ENCODE assay signal across 25 mouse cellular contexts in the genomic region with DNA sequence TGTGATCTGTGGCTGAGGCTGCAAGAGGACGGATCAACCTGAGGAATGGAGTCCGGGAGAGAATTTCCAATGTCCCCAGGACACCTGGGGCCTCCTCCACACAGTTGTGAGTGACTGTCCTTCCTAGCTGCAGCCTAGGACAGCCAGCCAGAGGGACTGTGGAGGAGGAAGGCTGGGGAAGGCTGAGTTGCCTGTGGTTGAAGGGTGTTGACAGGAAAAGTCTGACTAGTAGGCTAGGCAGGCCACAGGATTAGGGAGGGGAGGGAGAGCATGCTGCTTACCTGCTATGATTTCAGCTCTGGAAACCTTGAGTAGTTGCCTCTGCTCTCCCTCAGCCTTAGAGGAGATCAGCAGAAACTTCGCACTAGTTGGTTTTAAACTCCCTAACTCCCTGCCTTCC.
A peak's percentile ranks its signal among the peaks of the same experiment; 100 is the strongest.
DNase-seq lines count a peak whose midpoint lies in the region; ATAC-seq and TF ChIP-seq lines count a peak whose summit lies in the region.
"Had no signal": no experiment of that assay in that cellular context is flagged by ENCODE, and none has a peak within 500 bp of the region (broad histone marks: within the 10 kb centered on the region; RNA-seq: fewer than 3 reads in every experiment).

No protein-coding gene starts in this region.

- TF ChIP-seq CTCF in Patski (IDR thresholded peaks at IDR 0.05) = no peak

- H3K4me2 ChIP-seq in heart, embryonic 11.5 days = no peak overlapping the region
- no peak overlapping the region for H3K4me2 ChIP-seq in limb, embryonic 13.5 days (replicated peaks)
- H3K4me2 ChIP-seq: forebrain, embryonic 12.5 days; hindbrain, embryonic 14.5 days; liver, embryonic 12.5 days; lung, embryonic 14.5 days had no signal

- H3K4me3 ChIP-seq in heart, embryonic 11.5 days (ENCODE audit: low read depth, low read length) = no peak overlapping the region
- no peak overlapping the region for H3K4me3 ChIP-seq in limb, embryonic 13.5 days
- no peak overlapping the region for H3K4me3 ChIP-seq in limb, embryonic 10.5 days
- H3K4me3 ChIP-seq: forebrain, embryonic 12.5 days; left cerebral cortex, adult 2 months; liver, embryonic 12.5 days; midbrain, embryonic 10.5 days had no signal

- intact Hi-C loops in heart, postnatal 36 days (cut with DNase I) = no loop called here

- H3K27me3 ChIP-seq in heart, embryonic 11.5 days (ENCODE audit: control insufficient read depth, insufficient read depth, low read length) = no peaks in the 10 kb centered on the region
- no peaks in the 10 kb centered on the region for H3K27me3 ChIP-seq in limb, embryonic 13.5 days
- H3K27me3 ChIP-seq in limb, embryonic 10.5 days (ENCODE audit: low read depth, poor library complexity, severe bottlenecking) = no peaks in the 10 kb centered on the region
- no peaks in the 10 kb centered on the region for H3K27me3 ChIP-seq in Patski
- H3K27me3 ChIP-seq: forebrain, embryonic 12.5 days; liver, embryonic 12.5 days had no signal

- no peak overlapping the region for H3K9ac ChIP-seq in heart, embryonic 11.5 days (ENCODE audit: low read depth, low read length)
- H3K9ac ChIP-seq in limb, embryonic 13.5 days = no peak overlapping the region
- H3K9ac ChIP-seq: forebrain, embryonic 12.5 days; hindbrain, embryonic 14.5 days; liver, embryonic 12.5 days; lung, embryonic 14.5 days had no signal

- H3K36me3 ChIP-seq in heart, embryonic 11.5 days (ENCODE audit: control insufficient read depth, insufficient read depth, low read length) = no peaks in the 10 kb centered on the region
- H3K36me3 ChIP-seq in limb, embryonic 13.5 days = peaks cover 5% of the 10 kb centered on the region
- peaks cover 10% of the 10 kb centered on the region; the same call in 1 of the 2 replicates for H3K36me3 ChIP-seq in limb, embryonic 10.5 days
- H3K36me3 ChIP-seq: forebrain, embryonic 12.5 days; midbrain, embryonic 10.5 days had no signal

- peaks cover 14% of the 10 kb centered on the region for H3K4me1 ChIP-seq in heart, embryonic 11.5 days (ENCODE audit: control insufficient read depth, insufficient read depth, low read length)
- H3K4me1 ChIP-seq in limb, embryonic 13.5 days = peaks cover 17% of the 10 kb centered on the region; the same call in 1 of the 2 replicates
- H3K4me1 ChIP-seq in limb, embryonic 10.5 days = no peaks in the 10 kb centered on the region

- in situ Hi-C loops in Patski (cut with MboI; ENCODE audit: low pct_unique_long_range_greater_than_20kb) = no loop called here

- POLR2A ChIA-PET in Patski (lab: Charles Lee) = no interaction called here

- CTCF ChIA-PET in Patski (lab: Charles Lee) = interaction anchor here (1.5 kb wide), 1 partner anchor 11 kb away, joined by 5 read pairs; no protein-coding TSS in a partner anchor

- no peak for DNase-seq in heart, postnatal 36 days
- no peak for DNase-seq in limb, embryonic 10.5 days (ENCODE audit: low spot score)
- no peak for DNase-seq in Patski (ENCODE audit: low read depth, low spot score)
- peak; percentile 46 for DNase-seq in thymus, postnatal 4 days
- no peak for DNase-seq in spleen, postnatal 4 days (ENCODE audit: low spot score in 2 of 2)
- DNase-seq: adrenal gland, postnatal 14 days; cerebellum, adult 18-20 months; cerebellum, postnatal 36 days; kidney, adult 8-10 months; kidney, postnatal 25 days; layer of hippocampus, adult 9-11 months; left cerebral cortex, postnatal 4 days; lung, embryonic 14.5 days; lung, postnatal 36 days; retina, postnatal 1 day; right cerebral cortex, postnatal 4 days had no signal

- 0 out of 2 replicates have a peak, but pooled peaks have one; percentile 46 for ATAC-seq in heart, embryonic 11.5 days (replicated peaks; ENCODE audit: insufficient number of reproducible peaks, low FRiP score, low TSS enrichment)
- no peak for ATAC-seq in limb, embryonic 13.5 days (ENCODE audit: low FRiP score, low read depth)
- peak; percentile 31 for ATAC-seq in Patski
- ATAC-seq: liver, embryonic 12.5 days had no signal

- H3K9me3 ChIP-seq in heart, embryonic 11.5 days (replicated peaks; ENCODE audit: control insufficient read depth, low read length) = no peaks in the 10 kb centered on the region
- H3K9me3 ChIP-seq in limb, embryonic 13.5 days = no peaks in the 10 kb centered on the region
- H3K9me3 ChIP-seq in limb, embryonic 10.5 days (replicated peaks) = no peaks in the 10 kb centered on the region
- H3K9me3 ChIP-seq: forebrain, embryonic 12.5 days; G1E; liver, embryonic 12.5 days; midbrain, embryonic 10.5 days had no signal

- no peak overlapping the region for H3K27ac ChIP-seq in heart, embryonic 11.5 days (ENCODE audit: low read depth, low read length)
- peak overlapping the region; percentile 28; the same call in 1 of the 2 replicates for H3K27ac ChIP-seq in limb, embryonic 13.5 days
- H3K27ac ChIP-seq in limb, embryonic 10.5 days = no peak overlapping the region
- H3K27ac ChIP-seq: forebrain, embryonic 12.5 days; hindbrain, embryonic 14.5 days; left cerebral cortex, adult 2 months; liver, embryonic 12.5 days; midbrain, embryonic 10.5 days; stomach, postnatal 0 days had no signal

- WGBS in heart, embryonic 11.5 days (ENCODE audit: insufficient replicate concordance) = 55% methylated on average over 3 of the region's 3 CpGs
- 76% methylated on average over 3 of the region's 3 CpGs for WGBS in limb, embryonic 13.5 days
- 89% methylated on average over 3 of the region's 3 CpGs for WGBS in limb, embryonic 10.5 days
